Mouse (Mus musculus) heart, embryonic 14.5 days (tissue): ENCODE measurements at regions not wholly inside any gene's neighbourhood (a gene's known extent, or its start where the extent isn't known, plus 50 kb on each side); places are given as distances from the start of the nearest gene placed in this dataset.

ENCODE experiments used
- ATAC-seq: fragments of 200-750 bp; cut with Nextera tagmentation; 2 replicates; pipeline ENCODE4 v1.8.0; 2017; ENCODE audit warnings: low read depth, moderate TSS enrichment; ENCODE audit not compliant: insufficient number of reproducible peaks, insufficient read depth, low FRiP score
- H3K27ac ChIP-seq, 2 experiments: fragments of 200-500 bp in 1 of 2; fragments of 300-500 bp in 1 of 2; sonication (generic) in 1 of 2; replicated peaks in 1 of 2; 2 replicates each; pipeline ENCODE4 v1.5.1; 2012 to 2014; ENCODE audit warnings: low read depth in 2 of 2, low read length in 2 of 2, control low read depth in 1 of 2, mild to moderate bottlenecking in 1 of 2, mixed read lengths in 1 of 2; ENCODE audit not compliant: control insufficient read depth in 1 of 2, insufficient read depth in 1 of 2
- H3K27me3 ChIP-seq: fragments of 300-500 bp; sonication (generic); 2 replicates; pipeline ENCODE4 v1.6.1; 2014; ENCODE audit warnings: mild to moderate bottlenecking, low read length, control low read depth; ENCODE audit not compliant: control insufficient read depth, insufficient read depth
- H3K36me3 ChIP-seq: fragments of 300-500 bp; sonication (generic); 2 replicates; pipeline ENCODE4 v1.6.1; 2014; ENCODE audit warnings: mild to moderate bottlenecking, control low read depth, low read length, mixed read lengths; ENCODE audit not compliant: control insufficient read depth, insufficient read depth
- H3K4me1 ChIP-seq, 2 experiments: fragments of 200-500 bp in 1 of 2; fragments of 300-500 bp in 1 of 2; sonication (generic) in 1 of 2; 2 replicates each; pipeline ENCODE4 v1.6.1; 2012 to 2014; ENCODE audit warnings: low read length in 2 of 2, control low read depth in 1 of 2, mixed read lengths in 1 of 2; ENCODE audit not compliant: control insufficient read depth in 2 of 2, insufficient read depth in 2 of 2
- H3K4me2 ChIP-seq: fragments of 300-500 bp; sonication (generic); 2 replicates; pipeline ENCODE4 v1.6.1; 2014; ENCODE audit warnings: mild to moderate bottlenecking, low read length
- H3K4me3 ChIP-seq, 2 experiments: fragments of 200-500 bp in 1 of 2; fragments of 300-500 bp in 1 of 2; sonication (generic) in 1 of 2; 2 replicates each; pipeline ENCODE4 v1.5.1; 2012 to 2014; ENCODE audit warnings: low read length in 2 of 2, mild to moderate bottlenecking in 2 of 2, control low read depth in 1 of 2, low read depth in 1 of 2, moderate library complexity in 1 of 2; ENCODE audit not compliant: control insufficient read depth in 1 of 2, insufficient read depth in 1 of 2
- H3K9ac ChIP-seq: fragments of 300-500 bp; sonication (generic); 2 replicates; pipeline ENCODE4 v1.6.1; 2014; ENCODE audit warnings: mild to moderate bottlenecking, low read length
- H3K9me3 ChIP-seq: fragments of 300-500 bp; sonication (generic); 2 replicates; pipeline ENCODE4 v1.6.1; 2016; ENCODE audit warnings: low read length, control low read depth; ENCODE audit not compliant: control insufficient read depth
- WGBS: fragments of 180-500 bp; shearing (Covaris S2); extraction: QIAGEN DNeasy Blood & Tissue Kit; methylation state at CpG from one replicate; pipeline ENCODE4 v1.1.7; 2014; 5-methylcytosine and 5-hydroxymethylcytosine counted together

GRCm38 (mm10) chr3:107819622-107820021 lies 57.4 kb upstream of the Eps8l3 start:
- WGBS = 59% methylated on average over 3 of the region's 3 CpGs
- Histone ChIP-seq H3K27me3 (no peaks in the 10 kb centered on the region), H3K27ac (no peak overlapping the region), H3K36me3 (no peaks in the 10 kb centered on the region), H3K9ac (no peak overlapping the region), H3K4me3 (no peak overlapping the region), H3K4me2 (no peak overlapping the region), H3K4me1 (peaks cover 5% of the 10 kb centered on the region in 2 experiments), H3K9me3 (no peaks in the 10 kb centered on the region)
- no peak for ATAC-seq

DNA sequence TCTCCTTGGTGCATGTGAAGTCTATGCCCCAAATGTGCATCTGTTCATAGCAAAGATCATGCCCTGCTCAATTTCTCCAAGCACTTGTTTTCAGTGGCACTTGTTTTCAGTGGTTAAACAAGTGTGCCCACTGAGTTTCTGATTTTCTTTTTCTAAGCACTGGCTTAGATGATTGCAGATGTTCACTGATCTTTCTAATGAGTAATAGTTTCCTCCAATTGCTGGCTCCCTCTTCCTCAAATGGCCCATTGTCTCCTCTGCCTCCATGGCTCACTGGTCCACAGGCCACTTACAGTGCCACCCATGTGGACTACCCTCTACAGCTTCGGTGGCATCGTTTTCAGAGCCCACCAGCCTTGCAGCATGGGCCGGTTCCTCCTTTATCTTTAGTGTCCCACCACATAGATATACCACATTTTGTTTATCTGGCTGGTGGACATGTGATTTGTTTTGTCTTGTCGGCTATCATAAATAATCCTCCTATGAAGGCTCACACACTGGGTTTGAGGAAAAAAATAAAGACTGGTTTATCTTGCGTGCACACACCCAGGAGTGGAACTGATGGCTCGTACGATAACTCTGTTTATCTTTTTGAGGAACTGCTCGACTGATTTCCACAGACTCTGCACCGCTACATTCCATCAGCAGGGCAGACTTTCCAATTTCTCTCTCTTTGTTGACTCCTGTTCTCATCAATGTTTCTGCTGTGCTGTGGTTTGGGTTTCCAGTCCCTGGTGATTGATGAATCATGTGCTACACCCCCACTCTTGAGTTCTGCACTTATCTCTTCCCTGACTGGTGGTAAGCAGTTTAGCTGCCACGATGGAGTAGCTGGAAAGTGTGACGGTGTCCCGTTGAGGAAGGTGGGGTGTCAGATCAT lies 58.2 kb upstream of the Eps8l3 start:
- Histone ChIP-seq H3K36me3 (no peaks in the 10 kb centered on the region), H3K4me1 (peaks cover 5% of the 10 kb centered on the region in 2 experiments), H3K9me3 (no peaks in the 10 kb centered on the region), H3K27ac (no peak overlapping the region), H3K27me3 (no peaks in the 10 kb centered on the region), H3K4me2 (no peak overlapping the region), H3K9ac (no peak overlapping the region), H3K4me3 (no peak overlapping the region)
- ATAC-seq = no peak
- WGBS = 34% methylated on average over 12 of the region's 12 CpGs

DNA sequence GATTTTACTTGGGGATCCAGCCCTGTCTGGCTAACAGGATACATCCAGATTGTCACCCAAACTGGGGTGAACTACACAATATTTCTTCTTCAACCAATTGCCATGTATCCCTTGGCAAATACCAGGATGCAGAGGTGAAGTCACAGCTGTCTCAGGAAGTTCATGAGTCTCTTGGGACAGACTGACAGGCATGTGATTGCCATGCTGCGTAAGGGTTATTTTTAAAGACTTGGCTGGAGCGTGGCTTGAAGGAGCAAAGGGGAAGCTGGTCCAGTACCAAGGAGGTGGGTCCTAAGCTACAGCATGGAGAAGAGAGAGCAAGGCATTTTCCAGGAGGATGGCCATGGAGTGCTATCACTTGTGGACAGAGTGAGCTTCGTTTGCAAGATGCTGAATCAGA lies 55.8 kb upstream of the Csf1 start:
- 0 out of 2 replicates have a peak, but pooled peaks have one; percentile 31 for ATAC-seq
- 62% methylated on average over 3 of the region's 3 CpGs for WGBS

DNA sequence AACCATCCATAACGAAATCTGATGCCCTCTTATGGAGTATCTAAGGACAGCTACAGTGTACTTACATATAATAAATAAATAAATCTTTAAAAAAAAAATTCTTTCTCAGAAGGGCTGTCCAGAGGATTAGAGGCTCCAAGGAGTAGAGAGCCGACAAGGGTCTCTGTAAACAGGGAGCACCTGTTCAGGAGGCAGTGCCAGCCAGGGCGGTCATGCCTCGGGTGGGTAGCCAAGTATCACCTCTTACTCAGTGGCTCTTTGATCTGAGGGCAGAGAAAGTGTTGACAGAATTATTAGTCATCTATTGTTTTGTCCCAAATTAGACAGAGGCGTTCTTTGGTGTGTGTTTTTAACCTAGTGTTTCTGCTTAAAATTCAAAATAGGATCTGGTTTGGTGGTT lies 54.0 kb upstream of the Csf1 start:
- WGBS = 73% methylated on average over 5 of the region's 5 CpGs
- Histone ChIP-seq H3K36me3 (no peaks in the 10 kb centered on the region), H3K9ac (no peak overlapping the region), H3K4me3 (no peak overlapping the region), H3K4me2 (no peak overlapping the region), H3K27me3 (no peaks in the 10 kb centered on the region), H3K4me1 (peaks cover 4% of the 10 kb centered on the region in 2 experiments), H3K9me3 (no peaks in the 10 kb centered on the region), H3K27ac (no peak overlapping the region)
- ATAC-seq = no peak

More for the DNA sequence above, 55.8 kb upstream of the Csf1 start:
- Histone ChIP-seq H3K36me3 (no peaks in the 10 kb centered on the region), H3K27me3 (no peaks in the 10 kb centered on the region), H3K9me3 (no peaks in the 10 kb centered on the region), H3K4me3 (no peak overlapping the region), H3K4me1 (peaks cover 5% of the 10 kb centered on the region in 2 experiments), H3K27ac (no peak overlapping the region), H3K9ac (no peak overlapping the region), H3K4me2 (no peak overlapping the region)

DNA sequence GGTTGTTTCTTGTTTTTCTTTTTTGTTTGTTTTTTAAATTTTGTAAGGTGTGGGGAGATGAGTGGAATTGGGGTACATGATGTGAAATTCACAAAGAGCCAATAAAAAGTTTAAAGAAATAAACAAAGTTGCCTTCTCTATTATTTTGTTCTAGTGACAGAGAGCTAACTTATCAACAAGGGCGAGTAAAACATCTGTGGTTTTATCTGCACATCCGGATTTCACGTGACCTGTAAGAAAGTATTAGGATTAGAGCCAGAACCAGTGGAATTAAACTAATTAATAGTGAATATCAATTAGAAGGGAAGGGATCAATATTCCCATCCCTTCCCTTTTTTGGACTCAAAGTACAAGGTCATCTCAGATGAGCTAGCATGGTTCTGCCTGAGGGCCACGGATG lies 52.6 kb upstream of the Csf1 start:
- no peaks in the 10 kb centered on the region for H3K9me3 ChIP-seq
- H3K9ac ChIP-seq = no peak overlapping the region
- no peaks in the 10 kb centered on the region for H3K36me3 ChIP-seq
- H3K4me1 ChIP-seq = peaks cover 0 to 3% of the 10 kb centered on the region in 2 experiments; a peak in 1 of 4 replicates
- no peak overlapping the region for H3K4me2 ChIP-seq
- no peak for ATAC-seq
- H3K27ac ChIP-seq = no peak overlapping the region
- WGBS = 57% methylated on average over 4 of the region's 4 CpGs
- H3K4me3 ChIP-seq = no peak overlapping the region
- no peaks in the 10 kb centered on the region for H3K27me3 ChIP-seq

GRCm38 (mm10) chr3:107812341-107812740 lies 52.1 kb upstream of the Csf1 start:
- Histone ChIP-seq H3K9ac (no peak overlapping the region), H3K36me3 (no peaks in the 10 kb centered on the region), H3K4me3 (no peak overlapping the region), H3K4me2 (no peak overlapping the region), H3K4me1 (peaks cover 0 to 5% of the 10 kb centered on the region in 2 experiments; a peak in 1 of 4 replicates), H3K27ac (no peak overlapping the region), H3K27me3 (no peaks in the 10 kb centered on the region), H3K9me3 (no peaks in the 10 kb centered on the region)
- no peak for ATAC-seq
- 81% methylated on average over 4 of the region's 4 CpGs for WGBS

DNA sequence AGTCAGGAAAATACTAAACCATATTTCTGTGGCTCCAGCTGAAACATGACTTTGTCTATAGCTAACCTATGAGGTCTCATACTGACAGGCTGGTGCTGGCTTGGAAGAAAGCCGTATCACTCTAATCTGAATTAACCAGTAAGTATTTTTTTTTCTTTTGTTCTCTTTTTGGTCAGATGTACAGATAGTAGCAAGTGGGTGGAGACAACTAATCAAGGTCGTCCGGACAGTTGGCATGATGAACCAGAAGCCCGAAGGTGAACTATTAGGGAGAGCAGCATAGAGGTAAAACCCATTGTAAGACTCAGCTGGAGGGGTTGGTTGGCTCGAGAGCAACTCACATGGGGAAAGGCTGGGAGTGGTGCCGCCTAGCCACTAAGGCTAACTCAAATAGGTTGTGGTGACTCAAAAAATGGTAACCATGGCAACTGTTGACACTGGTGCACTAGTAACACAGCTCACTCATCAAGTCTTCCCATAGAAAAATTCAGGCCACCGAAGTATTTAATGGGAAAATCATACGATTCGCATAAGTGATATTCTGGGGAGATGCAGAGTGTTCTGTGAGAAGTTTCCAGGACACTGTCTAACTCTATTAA lies 50.3 kb upstream of the Csf1 start:
- no peaks in the 10 kb centered on the region for H3K27me3 ChIP-seq
- ATAC-seq = no peak
- WGBS = 83% methylated on average over 9 of the region's 9 CpGs
- H3K9me3 ChIP-seq = no peaks in the 10 kb centered on the region
- no peaks in the 10 kb centered on the region for H3K36me3 ChIP-seq
- no peak overlapping the region for H3K4me3 ChIP-seq
- H3K4me2 ChIP-seq = no peak overlapping the region
- H3K9ac ChIP-seq = no peak overlapping the region
- peaks cover 0 to 5% of the 10 kb centered on the region in 2 experiments; a peak in 1 of 4 replicates for H3K4me1 ChIP-seq
- H3K27ac ChIP-seq = no peak overlapping the region
